Mouse (Mus musculus): ENCODE results near the gene Ccdc189. TPM values are rescaled to one million over a fixed set of nuclear protein-coding genes. Genes with fewer than 3 reads are reported as not detected.
A peak's percentile ranks its signal among the peaks of the same experiment; 100 is the strongest.

Gene Ccdc189
- polyA plus RNA-seq, 1 experiment from 2014 or later = 3.5 TPM

GRCm38 (mm10) chr7:127588901-127589300 lies 506 bp upstream of the Ccdc189 start:
- Histone ChIP-seq H3K36me3 (ENCODE audit: control insufficient read depth, insufficient read depth, low read length) (peaks cover 25% of the 10 kb centered on the region), H3K4me3 (ENCODE audit: low read depth, low read length) (peak overlapping the region; percentile 93), H3K27ac (replicated peaks) (peak overlapping the region; percentile 67), H3K27me3 (ENCODE audit: control insufficient read depth, insufficient read depth, low read length) (no peaks in the 10 kb centered on the region), H3K9ac (ENCODE audit: low read length) (peak overlapping the region; percentile 94), H3K9me3 (ENCODE audit: control insufficient read depth, low read length) (no peaks in the 10 kb centered on the region), H3K4me1 (replicated peaks; ENCODE audit: control insufficient read depth, insufficient read depth) (no peaks in the 10 kb centered on the region), H3K4me2 (replicated peaks; ENCODE audit: low read depth) (peak overlapping the region; percentile 86)
- TF ChIP-seq CTCF (IDR thresholded peaks at IDR 0.05; ENCODE audit: low read depth) = no peak
- no peak for TF ChIP-seq EP300 (optimal IDR thresholded peaks at IDR 0.05)
- 2% methylated on average over 28 of the region's 29 CpGs for WGBS
- DNase-seq (ENCODE audit: low spot score) (no peak), ATAC-seq (ENCODE audit: low FRiP score, low TSS enrichment) (no peak)

- H3K9ac ChIP-seq (ENCODE audit: low read length) = no peak overlapping the region
- WGBS = 46% methylated on average over 5 of the region's 5 CpGs
- no peak for ATAC-seq (ENCODE audit: low FRiP score, low TSS enrichment)
Measured at GRCm38 (mm10) chr7:127587196-127587595, 1.2 kb downstream of the Ccdc189 start.

GRCm38 (mm10) chr7:127586149-127586548 lies 2.2 kb downstream of the Ccdc189 start:
- TF ChIP-seq CTCF (IDR thresholded peaks at IDR 0.05; ENCODE audit: low read depth) = no peak
- TF ChIP-seq EP300 (optimal IDR thresholded peaks at IDR 0.05) = no peak
- ATAC-seq (ENCODE audit: low FRiP score, low TSS enrichment) (no peak), DNase-seq (ENCODE audit: low spot score) (no peak)
- peaks cover 16% of the 10 kb centered on the region for H3K36me3 ChIP-seq (ENCODE audit: control insufficient read depth, insufficient read depth, low read length)
- no peak overlapping the region for H3K27ac ChIP-seq (replicated peaks)
- H3K4me1 ChIP-seq (replicated peaks; ENCODE audit: control insufficient read depth, insufficient read depth) = no peaks in the 10 kb centered on the region
- 98% methylated on average over 6 of the region's 6 CpGs for WGBS
- no peaks in the 10 kb centered on the region for H3K27me3 ChIP-seq (ENCODE audit: control insufficient read depth, insufficient read depth, low read length)
- no peak overlapping the region for H3K4me2 ChIP-seq (replicated peaks; ENCODE audit: low read depth)
- H3K9me3 ChIP-seq (ENCODE audit: control insufficient read depth, low read length) = no peaks in the 10 kb centered on the region
- no peak overlapping the region for H3K9ac ChIP-seq (ENCODE audit: low read length)
- H3K4me3 ChIP-seq (ENCODE audit: low read depth, low read length) = no peak overlapping the region

More at GRCm38 (mm10) chr7:127587196-127587595, 1.2 kb downstream of the Ccdc189 start:
- Histone ChIP-seq H3K4me1 (replicated peaks; ENCODE audit: control insufficient read depth, insufficient read depth) (no peaks in the 10 kb centered on the region), H3K36me3 (ENCODE audit: control insufficient read depth, insufficient read depth, low read length) (peaks cover 23% of the 10 kb centered on the region), H3K27me3 (ENCODE audit: control insufficient read depth, insufficient read depth, low read length) (no peaks in the 10 kb centered on the region), H3K4me3 (ENCODE audit: low read depth, low read length) (no peak overlapping the region), H3K9me3 (ENCODE audit: control insufficient read depth, low read length) (no peaks in the 10 kb centered on the region), H3K4me2 (replicated peaks; ENCODE audit: low read depth) (peak overlapping the region; percentile 71; the same call in 1 of the 2 replicates), H3K27ac (replicated peaks) (no peak overlapping the region)
- TF ChIP-seq CTCF (IDR thresholded peaks at IDR 0.05; ENCODE audit: low read depth) (no peak), EP300 (optimal IDR thresholded peaks at IDR 0.05) (no peak)
- DNase-seq (ENCODE audit: low spot score) = no peak

GRCm38 (mm10) chr7:127585031-127585430 lies 3.4 kb downstream of the Ccdc189 start:
- no peak overlapping the region for H3K4me3 ChIP-seq (ENCODE audit: low read depth, low read length)
- TF ChIP-seq EP300 (optimal IDR thresholded peaks at IDR 0.05) = no peak
- TF ChIP-seq CTCF (IDR thresholded peaks at IDR 0.05; ENCODE audit: low read depth) = no peak
- DNase-seq (ENCODE audit: low spot score) = no peak

GRCm38 (mm10) chr7:127583260-127583659 lies 5.1 kb downstream of the Ccdc189 start:
- Histone ChIP-seq H3K9ac (ENCODE audit: low read length) (no peak overlapping the region), H3K9me3 (ENCODE audit: control insufficient read depth, low read length) (no peaks in the 10 kb centered on the region), H3K36me3 (ENCODE audit: control insufficient read depth, insufficient read depth, low read length) (peaks cover 20% of the 10 kb centered on the region), H3K4me3 (ENCODE audit: low read depth, low read length) (no peak overlapping the region), H3K4me2 (replicated peaks; ENCODE audit: low read depth) (no peak overlapping the region), H3K27ac (replicated peaks) (no peak overlapping the region), H3K27me3 (ENCODE audit: control insufficient read depth, insufficient read depth, low read length) (no peaks in the 10 kb centered on the region), H3K4me1 (replicated peaks; ENCODE audit: control insufficient read depth, insufficient read depth) (no peaks in the 10 kb centered on the region)
- ATAC-seq (ENCODE audit: low FRiP score, low TSS enrichment) (no peak), DNase-seq (ENCODE audit: low spot score) (no peak)
- WGBS = 92% methylated on average over 6 of the region's 6 CpGs
- TF ChIP-seq CTCF (IDR thresholded peaks at IDR 0.05; ENCODE audit: low read depth) (no peak), EP300 (optimal IDR thresholded peaks at IDR 0.05) (no peak)

More at GRCm38 (mm10) chr7:127585031-127585430, 3.4 kb downstream of the Ccdc189 start:
- Histone ChIP-seq H3K27me3 (ENCODE audit: control insufficient read depth, insufficient read depth, low read length) (no peaks in the 10 kb centered on the region), H3K4me1 (replicated peaks; ENCODE audit: control insufficient read depth, insufficient read depth) (no peaks in the 10 kb centered on the region), H3K36me3 (ENCODE audit: control insufficient read depth, insufficient read depth, low read length) (peaks cover 13% of the 10 kb centered on the region), H3K9ac (ENCODE audit: low read length) (no peak overlapping the region), H3K27ac (replicated peaks) (no peak overlapping the region), H3K9me3 (ENCODE audit: control insufficient read depth, low read length) (no peaks in the 10 kb centered on the region), H3K4me2 (replicated peaks; ENCODE audit: low read depth) (no peak overlapping the region)
- no peak for ATAC-seq (ENCODE audit: low FRiP score, low TSS enrichment)
- 86% methylated on average over 7 of the region's 7 CpGs for WGBS

- peak overlapping the region; percentile 78 for H3K9ac ChIP-seq (ENCODE audit: low read length)
- H3K9me3 ChIP-seq (ENCODE audit: control insufficient read depth, low read length) = no peaks in the 10 kb centered on the region
- no peak for TF ChIP-seq EP300 (optimal IDR thresholded peaks at IDR 0.05)
- no peak for TF ChIP-seq CTCF (IDR thresholded peaks at IDR 0.05; ENCODE audit: low read depth)
- ATAC-seq (ENCODE audit: low FRiP score, low TSS enrichment) (no peak), DNase-seq (ENCODE audit: low spot score) (no peak)
- peak overlapping the region; percentile 95 for H3K4me2 ChIP-seq (replicated peaks; ENCODE audit: low read depth)
- H3K27ac ChIP-seq (replicated peaks) = no peak overlapping the region
- 10% methylated on average over 7 of the region's 7 CpGs for WGBS
- no peaks in the 10 kb centered on the region for H3K4me1 ChIP-seq (replicated peaks; ENCODE audit: control insufficient read depth, insufficient read depth)
- no peaks in the 10 kb centered on the region for H3K27me3 ChIP-seq (ENCODE audit: control insufficient read depth, insufficient read depth, low read length)
- H3K36me3 ChIP-seq (ENCODE audit: control insufficient read depth, insufficient read depth, low read length) = peaks cover 5% of the 10 kb centered on the region; the same call in 1 of the 2 replicates
- H3K4me3 ChIP-seq (ENCODE audit: low read depth, low read length) = peak overlapping the region; percentile 71
Measured at GRCm38 (mm10) chr7:127574115-127574514, 14.3 kb downstream of the Ccdc189 start.
